Mouse (Mus musculus): ENCODE measurements around the gene Fcgr1.
"Not testable (repeated sequence)": the region's sequence is repeated elsewhere in the genome, so short reads cannot be mapped to it uniquely, and the experiment has no call there.

Fcgr1 gene

GRCm38 (mm10) chr3:96277428-96277799 is 16.4 kb downstream of the Fcgr1 start:
- in situ Hi-C loops (cut with MboI, MseI): loop anchor here (25.0 kb wide), 1 partner anchor 1890 kb away; the partner anchor contains the start of gene Lingo4

- in situ Hi-C loops (cut with MboI, MseI): no loop called here
Measured at GRCm38 (mm10) chr3:96273591-96274465, 19.9 kb downstream of the Fcgr1 start.

- in situ Hi-C loops (cut with MboI, MseI): no loop called here
Measured at GRCm38 (mm10) chr3:96269511-96270474, 24.0 kb downstream of the Fcgr1 start, which contains the start of gene Hist2h2bb. TSS of gene Hist2h2bb (plus strand) at chr3:96269752.

- in situ Hi-C loops (cut with MboI, MseI): not testable (repeated sequence)
Measured at GRCm38 (mm10) chr3:96268776-96269378, 24.9 kb downstream of the Fcgr1 start.

GRCm38 (mm10) chr3:96268051-96268775 is 25.6 kb downstream of the Fcgr1 start, which contains the start of gene Hist2h3b:
TSS of gene Hist2h3b (plus strand) at chr3:96268654.
- in situ Hi-C loops (cut with MboI, MseI): no loop called here

GRCm38 (mm10) chr3:96267541-96267940 is 26.2 kb downstream of the Fcgr1 start:
- in situ Hi-C loops (cut with MboI, MseI): no loop called here

GRCm38 (mm10) chr3:96266132-96266710 is 27.5 kb downstream of the Fcgr1 start:
- in situ Hi-C loops (cut with MboI, MseI): no loop called here

- in situ Hi-C loops (cut with MboI, MseI): no loop called here
Measured at GRCm38 (mm10) chr3:96264404-96264949, 29.3 kb downstream of the Fcgr1 start.

- in situ Hi-C loops (cut with MboI, MseI): no loop called here
Measured at GRCm38 (mm10) chr3:96263558-96264403, 30.0 kb downstream of the Fcgr1 start.

GRCm38 (mm10) chr3:96262979-96263550 is 30.7 kb downstream of the Fcgr1 start, which contains the start of gene Hist2h4:
TSS of gene Hist2h4 (minus strand) at chr3:96263311.
- in situ Hi-C loops (cut with MboI, MseI): no loop called here

GRCm38 (mm10) chr3:96262216-96262875 is 31.4 kb downstream of the Fcgr1 start:
- in situ Hi-C loops (cut with MboI, MseI): no loop called here

GRCm38 (mm10) chr3:96261623-96262022 is 32.1 kb downstream of the Fcgr1 start:
- in situ Hi-C loops (cut with MboI, MseI): no loop called here

- in situ Hi-C loops (cut with MboI, MseI): no loop called here
Measured at GRCm38 (mm10) chr3:96260220-96260619, 33.5 kb downstream of the Fcgr1 start.

GRCm38 (mm10) chr3:96257190-96257589 is 36.6 kb downstream of the Fcgr1 start:
- in situ Hi-C loops (cut with MboI, MseI): no loop called here

- in situ Hi-C loops (cut with MboI, MseI): no loop called here
Measured at GRCm38 (mm10) chr3:96255926-96256593, 37.7 kb downstream of the Fcgr1 start.

GRCm38 (mm10) chr3:96254683-96255355 is 39.0 kb downstream of the Fcgr1 start:
- in situ Hi-C loops (cut with MboI, MseI): no loop called here

- in situ Hi-C loops (cut with MboI, MseI): no loop called here
Measured at GRCm38 (mm10) chr3:96251787-96252186, 42.0 kb downstream of the Fcgr1 start.
